Mouse (Mus musculus) heart, postnatal 0 days (tissue): ENCODE measurements at regions not wholly inside any gene's neighbourhood (a gene's known extent, or its start where the extent isn't known, plus 50 kb on each side); places are given as distances from the start of the nearest gene placed in this dataset.

Experiments used
- ATAC-seq: fragments of 200-750 bp; cut with Nextera tagmentation; 2 replicates; pipeline ENCODE4 v1.8.0; 2017; ENCODE audit warnings: low read depth, moderate number of reproducible peaks, moderate library complexity; ENCODE audit not compliant: insufficient read depth
- DNase-seq: peaks from one replicate; pipeline ENCODE4 v3.0.0-alpha.2; 2016; ENCODE audit warnings: low spot score
- H3K27ac ChIP-seq: fragments of 300-500 bp; sonication (generic); 2 replicates; pipeline ENCODE4 v1.5.1; 2014; ENCODE audit warnings: low read depth, mild to moderate bottlenecking
- H3K27me3 ChIP-seq: fragments of 300-500 bp; sonication (generic); 2 replicates; pipeline ENCODE4 v1.6.1; 2014; ENCODE audit warnings: low read length, mixed read lengths; ENCODE audit not compliant: control insufficient read depth, insufficient read depth
- H3K36me3 ChIP-seq: fragments of 300-500 bp; sonication (generic); replicated peaks from 2 replicates; pipeline ENCODE4 v1.6.1; 2014; ENCODE audit warnings: low read length, mixed read lengths; ENCODE audit not compliant: control insufficient read depth, insufficient read depth
- H3K4me1 ChIP-seq: fragments of 300-500 bp; sonication (generic); 2 replicates; pipeline ENCODE4 v1.6.1; 2014; ENCODE audit warnings: antibody characterized with exemption; ENCODE audit not compliant: control insufficient read depth, insufficient read depth
- H3K4me2 ChIP-seq: fragments of 300-500 bp; sonication (generic); 2 replicates; pipeline ENCODE4 v1.6.1; 2014; ENCODE audit warnings: low read depth, mild to moderate bottlenecking, low read length, moderate library complexity
- H3K4me3 ChIP-seq: fragments of 300-500 bp; sonication (generic); 2 replicates; pipeline ENCODE4 v1.5.1; 2014; ENCODE audit warnings: low read depth, low read length
- H3K9ac ChIP-seq: fragments of 300-500 bp; sonication (generic); replicated peaks from 2 replicates; pipeline ENCODE4 v1.6.1; 2014; ENCODE audit warnings: low read depth, low read length, mixed read lengths
- H3K9me3 ChIP-seq: fragments of 300-500 bp; sonication (generic); replicated peaks from 2 replicates; pipeline ENCODE4 v1.6.1; 2016; ENCODE audit warnings: low read length; ENCODE audit not compliant: control insufficient read depth
- CTCF ChIP-seq: IDR thresholded peaks from 2 replicates; pipeline ENCODE4 v1.5.1; 2016; ENCODE audit warnings: antibody characterized with exemption, control low read depth, low read depth
- EP300 ChIP-seq: IDR thresholded peaks from 2 replicates; pipeline ENCODE4 v1.6.1; 2016; ENCODE audit warnings: antibody characterized with exemption, low read depth
- WGBS: fragments of 180-500 bp; shearing (Covaris S2); extraction: QIAGEN DNeasy Blood & Tissue Kit; methylation state at CpG from one replicate; pipeline ENCODE4 v1.1.7; 2014; 5-methylcytosine and 5-hydroxymethylcytosine counted together

- no peak for ATAC-seq
- no peak for TF ChIP-seq EP300
- TF ChIP-seq CTCF: no peak
Measured at GRCm38 (mm10) chr11:114425447-114425846, 242.9 kb upstream of the Rpl38 start.

GRCm38 (mm10) chr11:114423322-114423721 is 245.0 kb upstream of the Rpl38 start:
- WGBS: 58% methylated on average over 19 of the region's 19 CpGs
- no peak overlapping the region for H3K27ac ChIP-seq
- no peaks in the 10 kb centered on the region for H3K4me1 ChIP-seq
- TF ChIP-seq EP300: no peak
- no peak for TF ChIP-seq CTCF
- H3K36me3 ChIP-seq: no peaks in the 10 kb centered on the region
- H3K4me3 ChIP-seq: no peak overlapping the region
- no peaks in the 10 kb centered on the region for H3K9me3 ChIP-seq
- H3K4me2 ChIP-seq: no peak overlapping the region
- DNase-seq: no peak
- H3K9ac ChIP-seq: no peak overlapping the region
- no peak for ATAC-seq
- peaks cover 19% of the 10 kb centered on the region; the same call in 1 of the 2 replicates for H3K27me3 ChIP-seq

More at GRCm38 (mm10) chr11:114425447-114425846, 242.9 kb upstream of the Rpl38 start:
- Histone ChIP-seq H3K27ac (no peak overlapping the region), H3K9me3 (no peaks in the 10 kb centered on the region), H3K4me3 (no peak overlapping the region), H3K9ac (no peak overlapping the region), H3K36me3 (no peaks in the 10 kb centered on the region), H3K4me2 (no peak overlapping the region), H3K4me1 (no peaks in the 10 kb centered on the region), H3K27me3 (peaks cover 19% of the 10 kb centered on the region; the same call in 1 of the 2 replicates)
- 86% methylated on average over 14 of the region's 14 CpGs for WGBS
- no peak for DNase-seq

GRCm38 (mm10) chr11:114419002-114419401 is 249.3 kb upstream of the Rpl38 start:
- no peaks in the 10 kb centered on the region for H3K9me3 ChIP-seq
- H3K9ac ChIP-seq: no peak overlapping the region
- no peak for DNase-seq
- no peak for ATAC-seq
- no peak for TF ChIP-seq EP300
- TF ChIP-seq CTCF: no peak
- H3K4me1 ChIP-seq: no peaks in the 10 kb centered on the region
- H3K36me3 ChIP-seq: no peaks in the 10 kb centered on the region
- no peak overlapping the region for H3K4me3 ChIP-seq
- H3K4me2 ChIP-seq: no peak overlapping the region
- 85% methylated on average over 7 of the region's 7 CpGs for WGBS
- 0 out of 2 replicates have a peak, but pooled peaks cover 6% of the 10 kb centered on the region for H3K27me3 ChIP-seq
- no peak overlapping the region for H3K27ac ChIP-seq

GRCm38 (mm10) chr11:114416168-114416567 is 252.2 kb upstream of the Rpl38 start:
- peak; percentile 47 for ATAC-seq

GRCm38 (mm10) chr11:114404401-114404800 is 263.9 kb upstream of the Rpl38 start:
- H3K27me3 ChIP-seq: no peaks in the 10 kb centered on the region
- H3K27ac ChIP-seq: no peak overlapping the region
- H3K9ac ChIP-seq: no peak overlapping the region
- H3K36me3 ChIP-seq: no peaks in the 10 kb centered on the region
- no peak overlapping the region for H3K4me2 ChIP-seq
- H3K4me3 ChIP-seq: no peak overlapping the region
- 29% methylated on average over 4 of the region's 4 CpGs for WGBS
- peaks cover 4% of the 10 kb centered on the region; the same call in 1 of the 2 replicates for H3K4me1 ChIP-seq
- TF ChIP-seq EP300: no peak
- TF ChIP-seq CTCF: no peak
- no peak for DNase-seq
- no peaks in the 10 kb centered on the region for H3K9me3 ChIP-seq
- no peak for ATAC-seq

More at GRCm38 (mm10) chr11:114416168-114416567, 252.2 kb upstream of the Rpl38 start:
- H3K4me1 ChIP-seq: no peaks in the 10 kb centered on the region
- H3K9me3 ChIP-seq: no peaks in the 10 kb centered on the region
- H3K36me3 ChIP-seq: no peaks in the 10 kb centered on the region
- H3K9ac ChIP-seq: no peak overlapping the region
- H3K27ac ChIP-seq: no peak overlapping the region
- H3K4me3 ChIP-seq: no peak overlapping the region
- WGBS: 46% methylated on average over 6 of the region's 6 CpGs
- TF ChIP-seq EP300 (no peak), CTCF (no peak)
- no peaks in the 10 kb centered on the region for H3K27me3 ChIP-seq
- no peak overlapping the region for H3K4me2 ChIP-seq
- peak; percentile 16 for DNase-seq
